Mouse (Mus musculus): ENCODE results near the gene Kpna3. TPM values are rescaled to one million over a fixed set of nuclear protein-coding genes. Genes with fewer than 3 reads are reported as not detected.
A peak's percentile ranks its signal among the peaks of the same experiment; 100 is the strongest.
"Not testable (repeated sequence)": the region's sequence is repeated elsewhere in the genome, so short reads cannot be mapped to it uniquely, and the experiment has no call there.

The Kpna3 gene
- polyA plus RNA-seq, 1 experiment, result 3.8 TPM

- Histone ChIP-seq H3K27ac (ENCODE audit: insufficient read depth, low read length) (peak overlapping the region; percentile 97), H3K36me3 (ENCODE audit: control insufficient read depth, insufficient read depth, low read length) (no peaks in the 10 kb centered on the region), H3K4me1 (ENCODE audit: control insufficient read depth, insufficient read depth, insufficient read length) (peaks cover 3% of the 10 kb centered on the region; the same call in 1 of the 2 replicates), H3K4me3 (ENCODE audit: extremely low read depth, insufficient read depth, insufficient read length) (peak overlapping the region; percentile 78), H3K27me3 (ENCODE audit: control insufficient read depth, insufficient read depth, low read length) (no peaks in the 10 kb centered on the region)
- under 1% methylated on average over 62 of the region's 62 CpGs for WGBS
- DNase-seq (ENCODE audit: low read depth in 1 of 2, low spot score in 2 of 2), result peak in 1 of 2 experiments; percentile 47
- TF ChIP-seq CTCF (IDR thresholded peaks at IDR 0.05; ENCODE audit: extremely low read depth, insufficient read depth, insufficient read length, insufficient replicate concordance) (no peak), POLR2A (IDR thresholded peaks at IDR 0.05; ENCODE audit: low read depth, low read length) (no peak)
Observed at GRCm38 (mm10) chr14:61439141-61439660, 473 bp downstream of the Kpna3 start.

- H3K4me3 ChIP-seq (ENCODE audit: extremely low read depth, insufficient read depth, insufficient read length), result no peak overlapping the region; the same call in 1 of the 2 replicates
- TF ChIP-seq POLR2A (IDR thresholded peaks at IDR 0.05; ENCODE audit: low read depth, low read length) (no peak), CTCF (IDR thresholded peaks at IDR 0.05; ENCODE audit: extremely low read depth, insufficient read depth, insufficient read length, insufficient replicate concordance) (no peak)
- DNase-seq (ENCODE audit: low read depth in 1 of 2, low spot score in 2 of 2), result no peak
- H3K27me3 ChIP-seq (ENCODE audit: control insufficient read depth, insufficient read depth, low read length), result no peaks in the 10 kb centered on the region
- H3K27ac ChIP-seq (ENCODE audit: insufficient read depth, low read length), result no peak overlapping the region
- H3K36me3 ChIP-seq (ENCODE audit: control insufficient read depth, insufficient read depth, low read length), result no peaks in the 10 kb centered on the region
- peaks cover 3% of the 10 kb centered on the region; the same call in 1 of the 2 replicates for H3K4me1 ChIP-seq (ENCODE audit: control insufficient read depth, insufficient read depth, insufficient read length)
- 9% methylated on average over 3 of the region's 3 CpGs for WGBS
Observed at GRCm38 (mm10) chr14:61438171-61438945, 1.3 kb downstream of the Kpna3 start.

- no peak for TF ChIP-seq POLR2A (IDR thresholded peaks at IDR 0.05; ENCODE audit: low read depth, low read length)
- no peak for TF ChIP-seq CTCF (IDR thresholded peaks at IDR 0.05; ENCODE audit: extremely low read depth, insufficient read depth, insufficient read length, insufficient replicate concordance)
- H3K27ac ChIP-seq (ENCODE audit: insufficient read depth, low read length), result no peak overlapping the region
- H3K36me3 ChIP-seq (ENCODE audit: control insufficient read depth, insufficient read depth, low read length), result no peaks in the 10 kb centered on the region
- no peaks in the 10 kb centered on the region for H3K27me3 ChIP-seq (ENCODE audit: control insufficient read depth, insufficient read depth, low read length)
- no peak overlapping the region for H3K4me3 ChIP-seq (ENCODE audit: extremely low read depth, insufficient read depth, insufficient read length)
- 56% methylated on average over 2 of the region's 2 CpGs for WGBS
- no peak for DNase-seq (ENCODE audit: low read depth in 1 of 2, low spot score in 2 of 2)
- H3K4me1 ChIP-seq (ENCODE audit: control insufficient read depth, insufficient read depth, insufficient read length), result peaks cover 3% of the 10 kb centered on the region; the same call in 1 of the 2 replicates
Observed at GRCm38 (mm10) chr14:61436866-61437265, 2.8 kb downstream of the Kpna3 start.

- H3K4me1 ChIP-seq (ENCODE audit: control insufficient read depth, insufficient read depth, insufficient read length), result peaks cover 2% of the 10 kb centered on the region
- H3K27me3 ChIP-seq (ENCODE audit: control insufficient read depth, insufficient read depth, low read length), result no peaks in the 10 kb centered on the region
- no peak for TF ChIP-seq POLR2A (IDR thresholded peaks at IDR 0.05; ENCODE audit: low read depth, low read length)
- no peak for TF ChIP-seq CTCF (IDR thresholded peaks at IDR 0.05; ENCODE audit: extremely low read depth, insufficient read depth, insufficient read length, insufficient replicate concordance)
- no peaks in the 10 kb centered on the region for H3K36me3 ChIP-seq (ENCODE audit: control insufficient read depth, insufficient read depth, low read length)
- no peak for DNase-seq (ENCODE audit: low read depth in 1 of 2, low spot score in 2 of 2)
- WGBS, result 72% methylated on average over 3 of the region's 3 CpGs
- H3K27ac ChIP-seq (ENCODE audit: insufficient read depth, low read length), result no peak overlapping the region
- no peak overlapping the region for H3K4me3 ChIP-seq (ENCODE audit: extremely low read depth, insufficient read depth, insufficient read length)
Observed at GRCm38 (mm10) chr14:61428126-61428787, 11.4 kb downstream of the Kpna3 start.

GRCm38 (mm10) chr14:61427095-61427494 is 12.6 kb downstream of the Kpna3 start:
- H3K36me3 ChIP-seq (ENCODE audit: control insufficient read depth, insufficient read depth, low read length); H3K4me3 ChIP-seq (ENCODE audit: extremely low read depth, insufficient read depth, insufficient read length); H3K27me3 ChIP-seq (ENCODE audit: control insufficient read depth, insufficient read depth, low read length); H3K4me1 ChIP-seq (ENCODE audit: control insufficient read depth, insufficient read depth, insufficient read length); H3K27ac ChIP-seq (ENCODE audit: insufficient read depth, low read length): not testable (repeated sequence)
- 18% methylated on average over 7 of the region's 8 CpGs for WGBS
- DNase-seq (ENCODE audit: low read depth in 1 of 2, low spot score in 2 of 2), result peak in 1 of 2 experiments; percentile 12

- WGBS, result 68% methylated on average over 2 of the region's 2 CpGs
Observed at GRCm38 (mm10) chr14:61425080-61425665, 14.5 kb downstream of the Kpna3 start.

More at GRCm38 (mm10) chr14:61425080-61425665, 14.5 kb downstream of the Kpna3 start:
- no peak for DNase-seq (ENCODE audit: low read depth in 1 of 2, low spot score in 2 of 2)
- H3K27ac ChIP-seq (ENCODE audit: insufficient read depth, low read length), result no peak overlapping the region
- TF ChIP-seq POLR2A (IDR thresholded peaks at IDR 0.05; ENCODE audit: low read depth, low read length) (no peak), CTCF (IDR thresholded peaks at IDR 0.05; ENCODE audit: extremely low read depth, insufficient read depth, insufficient read length, insufficient replicate concordance) (no peak)
- H3K36me3 ChIP-seq (ENCODE audit: control insufficient read depth, insufficient read depth, low read length), result no peaks in the 10 kb centered on the region
- no peak overlapping the region for H3K4me3 ChIP-seq (ENCODE audit: extremely low read depth, insufficient read depth, insufficient read length)
- no peaks in the 10 kb centered on the region for H3K27me3 ChIP-seq (ENCODE audit: control insufficient read depth, insufficient read depth, low read length)
- peaks cover under 1% of the 10 kb centered on the region for H3K4me1 ChIP-seq (ENCODE audit: control insufficient read depth, insufficient read depth, insufficient read length)

All from spleen, adult 2 months (tissue).